Mouse (Mus musculus) layer of hippocampus, adult 11-12 months (tissue): ENCODE data around the gene Acan.

Experiments used
- DNase-seq: peaks from one replicate; pipeline ENCODE4 v3.0.0; 2022; ENCODE audit warnings: low spot score

Gene Acan

GRCm38 (mm10) chr7:79053383-79053889 lies at the start of gene Acan:
Acan (plus strand) TSS chr7:79053483.
- DNase-seq, result no peak

- DNase-seq, result peak; percentile 26
Measured at GRCm38 (mm10) chr7:79021293-79021905, 31.9 kb upstream of the Acan start.

- DNase-seq, result no peak
Measured at GRCm38 (mm10) chr7:79029138-79029537, 24.1 kb upstream of the Acan start.

GRCm38 (mm10) chr7:79033745-79034144 lies 19.5 kb upstream of the Acan start:
- no peak for DNase-seq

- no peak for DNase-seq
Measured at GRCm38 (mm10) chr7:79034521-79034920, 18.8 kb upstream of the Acan start.

GRCm38 (mm10) chr7:79052081-79052480 lies 1.2 kb upstream of the Acan start:
- no peak for DNase-seq

GRCm38 (mm10) chr7:79052521-79053382 lies 531 bp upstream of the Acan start:
- DNase-seq, result no peak

- DNase-seq, result no peak
Measured at GRCm38 (mm10) chr7:79054111-79054510, 828 bp downstream of the Acan start.

- no peak for DNase-seq
Measured at GRCm38 (mm10) chr7:79058546-79058945, 5.3 kb downstream of the Acan start.

- no peak for DNase-seq
Measured at GRCm38 (mm10) chr7:79067466-79067865, 14.2 kb downstream of the Acan start.

- no peak for DNase-seq
Measured at GRCm38 (mm10) chr7:79068231-79068630, 14.9 kb downstream of the Acan start.

GRCm38 (mm10) chr7:79079212-79079611 lies 25.9 kb downstream of the Acan start:
- no peak for DNase-seq

GRCm38 (mm10) chr7:79080572-79081399 lies 27.5 kb downstream of the Acan start:
- peak; percentile 75 for DNase-seq

GRCm38 (mm10) chr7:79089111-79089510 lies 35.8 kb downstream of the Acan start:
- peak; percentile 24 for DNase-seq

GRCm38 (mm10) chr7:79096492-79096891 lies 43.2 kb downstream of the Acan start:
- DNase-seq, result no peak

GRCm38 (mm10) chr7:79113848-79114247 lies 60.6 kb downstream of the Acan start:
- no peak for DNase-seq

GRCm38 (mm10) chr7:79123465-79123864 lies 70.2 kb downstream of the Acan start:
- peak; percentile 59 for DNase-seq

GRCm38 (mm10) chr7:79129883-79130282 lies 76.6 kb downstream of the Acan start:
- DNase-seq, result no peak

- DNase-seq, result no peak
Measured at GRCm38 (mm10) chr7:79130385-79130784, 77.1 kb downstream of the Acan start.

- DNase-seq, result no peak
Measured at GRCm38 (mm10) chr7:79130843-79131444, 77.7 kb downstream of the Acan start, which contains the start of gene Hapln3. Hapln3 (minus strand) TSS chr7:79131018.

GRCm38 (mm10) chr7:79133391-79133790 lies 80.1 kb downstream of the Acan start:
- DNase-seq, result no peak

- DNase-seq, result no peak
Measured at GRCm38 (mm10) chr7:79139328-79139824, 86.1 kb downstream of the Acan start.
